Mouse (Mus musculus) monocyte, adult 5-6 weeks (primary cell): Measurements from ENCODE around the gene Naaladl1. TPM values are rescaled to one million over a fixed set of nuclear protein-coding genes. Genes with fewer than 3 reads are reported as not detected.
"Not testable (repeated sequence)": the region's sequence is repeated elsewhere in the genome, so short reads cannot be mapped to it uniquely, and the experiment has no call there.

Experiments
- ATAC-seq: fragments of 153-309, 156-312 bp; replicated peaks from 2 replicates; pipeline ENCODE4 v1.8.0; 2017; ENCODE audit warnings: mild to moderate bottlenecking; ENCODE audit not compliant: low TSS enrichment, insufficient number of reproducible peaks, severe bottlenecking, poor library complexity, low FRiP score
- total RNA-seq: library from RNA; stranded (forward); fragments of 200-1000, 200-491, 200-594 nt; gene quantifications from 3 replicates; pipeline ENCODE4 v1.2.3, GENCODE M21; 2017

The Naaladl1 gene
- total RNA-seq, 1 experiment from 2014 or later = not detected

DNA sequence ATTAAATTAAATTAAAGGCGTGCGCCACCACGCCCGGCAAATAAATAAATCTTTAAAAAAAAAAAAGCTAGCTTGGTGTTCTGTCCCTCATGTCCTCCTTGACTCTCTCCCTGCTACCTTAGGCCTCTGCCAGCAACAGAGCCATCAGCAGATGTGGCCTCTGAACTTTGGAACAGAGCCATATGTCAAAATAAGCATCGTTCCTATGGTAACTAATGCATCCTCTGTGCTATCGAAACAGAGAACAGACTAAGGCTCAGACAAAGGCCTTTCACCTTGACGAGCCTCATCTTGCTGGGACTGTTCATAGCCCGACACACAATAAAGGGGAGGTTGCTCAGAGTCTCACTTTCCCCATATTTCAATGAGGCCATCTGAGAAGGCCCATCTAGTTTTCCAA, 17.7 kb downstream of the Naaladl1 start:
- no peak for ATAC-seq

DNA sequence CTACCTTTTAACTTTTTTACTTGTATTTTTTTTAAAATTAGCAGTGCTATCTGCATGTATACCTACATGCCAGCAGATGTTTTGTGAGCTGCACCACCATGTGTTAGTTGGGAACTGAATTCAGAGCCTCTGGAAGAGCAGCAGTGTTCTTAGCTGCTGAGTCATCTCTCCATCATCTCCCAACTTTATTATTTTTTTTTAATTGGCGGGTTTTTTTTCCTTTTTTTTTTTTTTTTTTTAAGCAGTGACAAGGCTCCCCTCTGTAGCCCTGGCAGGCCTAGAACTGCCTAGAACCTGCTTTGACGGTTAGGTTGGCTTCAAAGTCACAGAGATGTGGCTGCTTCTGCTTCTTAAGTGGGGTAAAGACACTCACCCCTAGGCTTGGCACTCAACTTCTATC, 19.3 kb downstream of the Naaladl1 start:
- ATAC-seq = no peak

DNA sequence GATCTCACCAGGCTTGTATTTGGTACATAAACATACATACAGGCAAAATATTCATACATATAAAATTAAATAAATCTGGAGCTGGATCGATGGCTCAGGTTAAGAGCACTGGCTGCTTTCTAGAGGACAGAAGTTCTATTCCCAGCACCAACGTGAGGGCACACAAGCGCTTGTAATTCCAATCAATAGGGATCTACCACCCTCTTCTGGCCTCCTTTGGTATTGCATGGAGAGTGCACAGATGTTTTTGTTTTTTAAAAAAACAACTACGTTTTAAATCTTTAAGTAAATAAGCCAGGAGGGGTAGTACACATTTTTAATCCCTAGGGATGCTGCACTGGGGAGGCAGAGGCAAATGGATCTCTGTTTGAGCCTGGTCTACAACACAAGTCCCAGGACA, 20.7 kb downstream of the Naaladl1 start:
- ATAC-seq = peak; percentile 44; the same call in 1 of the 2 replicates

DNA sequence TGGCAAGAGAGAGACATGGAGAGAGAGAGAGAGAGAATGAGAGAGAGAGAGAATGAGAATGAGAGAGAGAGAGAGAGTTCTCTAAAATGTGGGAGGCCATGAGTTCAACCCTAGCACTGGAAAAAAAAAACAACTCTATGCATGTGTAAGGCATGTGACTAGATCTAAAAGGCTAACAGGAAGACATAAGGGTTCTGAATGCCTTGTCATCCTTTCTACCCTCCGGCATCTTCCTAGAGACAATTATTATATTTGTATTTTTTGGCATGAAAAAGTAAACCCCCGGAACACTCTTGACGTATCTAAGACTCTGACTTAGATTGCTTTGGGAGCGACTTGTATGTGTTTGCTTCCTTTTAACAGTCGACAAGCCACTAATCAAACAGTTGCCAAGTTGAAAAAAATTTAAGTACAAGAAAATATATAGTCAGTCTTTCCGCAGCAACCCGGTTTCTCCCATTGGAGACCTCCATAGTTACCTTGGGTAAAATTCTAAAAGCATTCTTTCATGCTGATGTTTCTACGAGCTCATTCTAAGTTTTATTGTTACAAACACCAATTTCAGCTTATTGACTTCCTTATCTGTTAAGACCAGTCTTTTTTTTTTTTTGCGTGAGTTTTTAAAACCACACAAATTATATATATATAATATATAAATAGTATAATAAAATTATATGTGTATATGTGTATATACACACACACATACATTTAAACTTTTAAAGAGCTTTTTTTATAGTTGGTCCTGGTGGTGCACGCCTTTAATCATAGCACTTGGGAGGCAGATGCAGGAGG, 21.4 kb downstream of the Naaladl1 start:
- ATAC-seq = no peak

- peak; percentile 94 for ATAC-seq
Observed at GRCm38 (mm10) chr19:6127760-6128341, 22.3 kb downstream of the Naaladl1 start, which contains the start of gene Snx15. Snx15 (minus strand) TSS chr19:6128304.

GRCm38 (mm10) chr19:6130414-6131128, 25.0 kb downstream of the Naaladl1 start:
- ATAC-seq = not testable (repeated sequence)

DNA sequence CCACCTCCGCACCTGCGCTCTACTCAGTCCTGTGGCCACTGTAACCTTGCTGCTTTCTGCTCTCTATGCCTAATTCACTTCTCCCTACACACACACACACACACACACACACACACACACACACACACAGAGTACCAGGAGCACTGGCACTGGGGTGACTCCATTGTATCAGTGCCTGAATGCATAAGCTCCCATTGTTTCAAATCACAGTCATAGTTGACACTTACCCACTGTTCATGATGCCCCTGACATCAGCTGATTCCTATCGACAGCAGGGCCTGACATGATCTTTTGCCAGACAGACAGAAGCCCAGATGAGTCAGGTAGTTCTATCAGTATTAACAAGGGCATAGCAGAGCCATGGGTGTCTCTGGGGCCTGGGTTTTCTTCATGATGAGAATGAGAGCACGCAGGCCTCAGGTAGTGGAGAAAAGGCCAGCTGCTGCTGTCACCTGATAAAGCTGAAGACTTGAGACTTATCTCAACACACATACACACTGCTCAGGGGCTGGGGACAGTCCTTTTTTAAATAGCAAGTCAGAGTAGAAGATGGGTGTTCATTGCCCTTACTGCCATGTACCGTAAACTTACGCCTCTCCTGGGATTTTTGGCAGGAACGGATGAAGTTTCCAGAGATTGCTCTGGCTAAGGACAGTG, 26.7 kb downstream of the Naaladl1 start:
- no peak for ATAC-seq

DNA sequence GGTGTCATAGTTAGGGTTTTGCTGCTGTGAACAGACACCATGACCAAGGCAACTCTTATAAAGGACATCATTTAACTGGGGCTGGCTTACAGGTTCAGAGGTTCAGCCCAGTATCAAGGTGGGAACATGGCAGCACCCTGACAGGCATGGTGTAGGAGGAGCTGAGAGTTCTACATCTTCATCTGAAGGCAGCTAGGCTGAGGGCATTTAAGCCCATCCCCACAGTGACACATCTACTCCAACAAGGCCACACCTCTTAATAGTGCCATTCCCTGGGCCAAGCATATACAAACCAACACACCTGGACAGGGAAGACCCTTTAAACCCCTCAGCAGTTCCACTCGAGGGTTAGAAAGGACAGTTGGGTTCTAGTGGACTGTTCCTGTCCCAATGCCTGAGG, 27.6 kb downstream of the Naaladl1 start:
- not testable (repeated sequence) for ATAC-seq

DNA sequence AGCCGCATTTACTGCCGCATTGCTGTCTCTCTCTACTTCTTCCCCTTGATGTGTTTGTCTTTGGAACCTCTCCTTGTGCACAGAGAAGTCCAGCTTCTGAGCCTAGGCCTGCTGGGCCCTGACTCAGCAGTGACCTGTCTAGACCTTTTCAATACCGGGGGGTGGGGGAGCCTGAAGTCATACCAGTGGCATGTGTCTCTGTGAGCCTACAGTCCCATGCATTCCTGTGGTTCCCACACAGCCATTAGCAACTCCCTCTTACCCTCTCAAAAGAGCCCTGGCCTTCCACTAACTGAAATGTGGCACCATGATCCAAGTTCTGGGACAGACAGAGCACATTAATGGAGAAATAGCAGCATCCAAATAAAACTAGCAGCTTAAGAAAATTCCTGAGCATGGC, 30.8 kb downstream of the Naaladl1 start:
- no peak for ATAC-seq

- ATAC-seq = no peak
Observed at GRCm38 (mm10) chr19:6139701-6140100, 34.1 kb downstream of the Naaladl1 start.

GRCm38 (mm10) chr19:6140374-6140677, 34.7 kb downstream of the Naaladl1 start:
- no peak for ATAC-seq

- ATAC-seq = peak; percentile 80
Observed at GRCm38 (mm10) chr19:6140678-6141393, 35.3 kb downstream of the Naaladl1 start, which contains the start of gene Batf2. Batf2 (plus strand) TSS chr19:6140983.

GRCm38 (mm10) chr19:6141394-6141749, 35.8 kb downstream of the Naaladl1 start, which contains the start of gene Arl2:
Arl2 (minus strand) TSS chr19:6141548.
- ATAC-seq = peak; percentile 68

GRCm38 (mm10) chr19:6144842-6145241, 39.3 kb downstream of the Naaladl1 start:
- ATAC-seq = no peak

DNA sequence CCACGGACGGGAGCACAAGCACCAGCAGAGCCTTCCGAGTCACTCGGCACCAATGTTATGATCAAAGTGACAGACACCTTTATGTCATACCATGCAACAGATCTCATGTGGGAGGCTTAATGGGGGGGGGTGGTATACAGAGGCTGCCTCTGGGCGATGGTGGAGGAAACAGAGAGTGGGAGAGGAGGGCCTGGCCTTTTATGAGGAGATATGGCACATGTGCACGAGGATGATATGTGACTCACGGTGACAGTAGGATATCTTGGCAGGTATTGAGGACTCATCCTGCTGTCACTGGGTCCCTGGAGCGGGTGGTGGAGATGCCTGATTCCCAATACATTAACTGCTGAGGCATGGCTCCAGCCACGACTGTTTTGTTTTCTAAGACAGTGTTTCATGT, 49.6 kb downstream of the Naaladl1 start:
- no peak for ATAC-seq

- no peak for ATAC-seq
Observed at GRCm38 (mm10) chr19:6156372-6156771, 50.8 kb downstream of the Naaladl1 start.

DNA sequence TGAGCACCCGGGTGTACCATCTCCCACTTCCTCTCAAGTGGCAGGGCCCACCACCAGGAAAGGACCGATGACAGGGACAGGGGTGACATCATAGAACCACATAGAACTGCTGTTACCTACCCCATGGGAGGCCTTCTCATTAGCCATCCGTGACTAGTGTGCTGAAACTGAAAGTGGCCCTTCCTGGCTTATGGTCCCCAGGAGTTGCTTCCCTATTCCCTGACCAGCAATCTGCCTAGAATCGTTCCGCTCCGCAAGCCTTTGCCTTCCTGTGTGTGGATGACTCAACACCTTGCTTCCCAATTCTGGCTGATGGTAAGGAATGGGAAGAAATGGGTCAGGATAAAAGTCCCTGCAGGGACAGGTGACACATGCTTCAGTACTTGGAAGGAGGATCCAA, 51.6 kb downstream of the Naaladl1 start:
- peak; percentile 49 for ATAC-seq

DNA sequence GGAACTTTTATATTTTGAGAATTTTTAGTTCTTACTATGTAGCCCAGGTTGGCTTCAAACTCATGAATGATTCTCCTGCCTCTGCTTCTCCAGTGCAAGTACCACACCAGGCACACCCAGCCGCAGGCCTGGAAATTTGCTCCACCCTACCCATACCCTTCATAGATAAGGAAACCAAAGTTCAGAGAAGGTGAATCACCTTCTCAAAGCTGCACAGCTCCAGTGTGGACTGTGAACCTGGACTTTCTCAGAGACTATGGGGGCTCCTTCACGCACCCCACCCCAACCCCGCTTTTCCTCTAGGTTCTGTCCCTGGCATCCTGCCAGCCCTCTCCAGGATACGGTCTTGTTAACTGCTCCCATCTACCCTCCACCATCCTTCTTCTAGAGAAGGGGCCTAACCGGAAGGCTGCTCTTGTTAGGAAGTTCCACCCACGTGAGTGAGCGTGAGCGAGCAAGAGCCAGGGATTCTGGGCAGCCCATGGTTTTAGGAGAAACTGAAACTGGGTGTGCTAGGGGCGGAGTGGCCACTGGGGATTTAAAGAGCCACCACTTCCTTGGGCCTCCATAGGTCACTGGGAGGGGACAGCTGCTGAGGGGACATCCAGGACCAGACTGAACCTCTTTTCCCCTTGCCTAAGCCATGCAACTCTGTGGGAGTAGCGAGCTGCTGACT, 58.4 kb downstream of the Naaladl1 start:
- peak; percentile 49 for ATAC-seq
